Mouse (Mus musculus): ENCODE data around the gene Gabarapl2. TPM values are rescaled to one million over a fixed set of nuclear protein-coding genes. Genes with fewer than 3 reads are reported as not detected.

Gabarapl2 gene
- polyA plus RNA-seq, 1 experiment from 2014 or later, result 472 TPM

- 46% methylated on average over 5 of the region's 5 CpGs for WGBS
- Histone ChIP-seq H3K9me3 (ENCODE audit: control insufficient read depth, low read length) (no peaks in the 10 kb centered on the region), H3K4me3 (replicated peaks; ENCODE audit: low read length) (no peak overlapping the region), H3K27ac (no peak overlapping the region), H3K4me2 (replicated peaks) (no peak overlapping the region), H3K9ac (no peak overlapping the region), H3K36me3 (replicated peaks; ENCODE audit: control insufficient read depth, insufficient read depth) (peaks cover 10% of the 10 kb centered on the region; the same call in 1 of the 2 replicates), H3K27me3 (ENCODE audit: control insufficient read depth, insufficient read depth, low read length) (no peaks in the 10 kb centered on the region), H3K4me1 (replicated peaks; ENCODE audit: control insufficient read depth, insufficient read depth, low read length) (no peaks in the 10 kb centered on the region)
- DNase-seq (ENCODE audit: low spot score), result no peak
- no peak for ATAC-seq (ENCODE audit: low FRiP score)
Observed at GRCm38 (mm10) chr8:111968991-111969390, 28.5 kb downstream of the Gabarapl2 start.

GRCm38 (mm10) chr8:111974138-111974537 is 33.6 kb downstream of the Gabarapl2 start:
- ATAC-seq (ENCODE audit: low FRiP score) (no peak), DNase-seq (ENCODE audit: low spot score) (no peak)
- no peaks in the 10 kb centered on the region for H3K9me3 ChIP-seq (ENCODE audit: control insufficient read depth, low read length)
- peaks cover 10% of the 10 kb centered on the region; the same call in 1 of the 2 replicates for H3K36me3 ChIP-seq (replicated peaks; ENCODE audit: control insufficient read depth, insufficient read depth)
- H3K4me2 ChIP-seq (replicated peaks), result no peak overlapping the region
- no peak overlapping the region for H3K27ac ChIP-seq
- H3K4me1 ChIP-seq (replicated peaks; ENCODE audit: control insufficient read depth, insufficient read depth, low read length), result no peaks in the 10 kb centered on the region
- H3K4me3 ChIP-seq (replicated peaks; ENCODE audit: low read length), result no peak overlapping the region
- WGBS, result 98% methylated on average over 12 of the region's 12 CpGs
- no peaks in the 10 kb centered on the region for H3K27me3 ChIP-seq (ENCODE audit: control insufficient read depth, insufficient read depth, low read length)
- H3K9ac ChIP-seq, result no peak overlapping the region

GRCm38 (mm10) chr8:111975706-111976105 is 35.2 kb downstream of the Gabarapl2 start:
- Histone ChIP-seq H3K36me3 (replicated peaks; ENCODE audit: control insufficient read depth, insufficient read depth) (peaks cover 10% of the 10 kb centered on the region; the same call in 1 of the 2 replicates), H3K4me1 (replicated peaks; ENCODE audit: control insufficient read depth, insufficient read depth, low read length) (no peaks in the 10 kb centered on the region), H3K27me3 (ENCODE audit: control insufficient read depth, insufficient read depth, low read length) (no peaks in the 10 kb centered on the region), H3K4me2 (replicated peaks) (no peak overlapping the region), H3K27ac (no peak overlapping the region), H3K4me3 (replicated peaks; ENCODE audit: low read length) (no peak overlapping the region), H3K9ac (no peak overlapping the region), H3K9me3 (ENCODE audit: control insufficient read depth, low read length) (no peaks in the 10 kb centered on the region)
- DNase-seq (ENCODE audit: low spot score), result no peak
- no peak for ATAC-seq (ENCODE audit: low FRiP score)
- WGBS, result 88% methylated on average over 2 of the region's 2 CpGs

GRCm38 (mm10) chr8:111976326-111976725 is 35.8 kb downstream of the Gabarapl2 start:
- 94% methylated on average over 2 of the region's 2 CpGs for WGBS
- ATAC-seq (ENCODE audit: low FRiP score), result no peak
- no peak for DNase-seq (ENCODE audit: low spot score)
- Histone ChIP-seq H3K4me3 (replicated peaks; ENCODE audit: low read length) (no peak overlapping the region), H3K4me2 (replicated peaks) (no peak overlapping the region), H3K36me3 (replicated peaks; ENCODE audit: control insufficient read depth, insufficient read depth) (peaks cover 10% of the 10 kb centered on the region; the same call in 1 of the 2 replicates), H3K9me3 (ENCODE audit: control insufficient read depth, low read length) (no peaks in the 10 kb centered on the region), H3K4me1 (replicated peaks; ENCODE audit: control insufficient read depth, insufficient read depth, low read length) (no peaks in the 10 kb centered on the region), H3K9ac (no peak overlapping the region), H3K27ac (no peak overlapping the region), H3K27me3 (ENCODE audit: control insufficient read depth, insufficient read depth, low read length) (no peaks in the 10 kb centered on the region)

GRCm38 (mm10) chr8:111978147-111978546 is 37.6 kb downstream of the Gabarapl2 start:
- Histone ChIP-seq H3K4me2 (replicated peaks) (no peak overlapping the region), H3K27ac (no peak overlapping the region), H3K9me3 (ENCODE audit: control insufficient read depth, low read length) (no peaks in the 10 kb centered on the region), H3K27me3 (ENCODE audit: control insufficient read depth, insufficient read depth, low read length) (no peaks in the 10 kb centered on the region), H3K4me1 (replicated peaks; ENCODE audit: control insufficient read depth, insufficient read depth, low read length) (no peaks in the 10 kb centered on the region), H3K36me3 (replicated peaks; ENCODE audit: control insufficient read depth, insufficient read depth) (peaks cover 1% of the 10 kb centered on the region; the same call in 1 of the 2 replicates), H3K4me3 (replicated peaks; ENCODE audit: low read length) (no peak overlapping the region), H3K9ac (no peak overlapping the region)
- WGBS, result 81% methylated on average over 10 of the region's 10 CpGs
- no peak for DNase-seq (ENCODE audit: low spot score)
- no peak for ATAC-seq (ENCODE audit: low FRiP score)

- Histone ChIP-seq H3K27me3 (ENCODE audit: control insufficient read depth, insufficient read depth, low read length) (no peaks in the 10 kb centered on the region), H3K9ac (no peak overlapping the region), H3K4me1 (replicated peaks; ENCODE audit: control insufficient read depth, insufficient read depth, low read length) (no peaks in the 10 kb centered on the region), H3K4me2 (replicated peaks) (no peak overlapping the region), H3K4me3 (replicated peaks; ENCODE audit: low read length) (no peak overlapping the region), H3K27ac (no peak overlapping the region), H3K36me3 (replicated peaks; ENCODE audit: control insufficient read depth, insufficient read depth) (peaks cover 34% of the 10 kb centered on the region), H3K9me3 (ENCODE audit: control insufficient read depth, low read length) (no peaks in the 10 kb centered on the region)
- WGBS, result 80% methylated on average over 7 of the region's 7 CpGs
- DNase-seq (ENCODE audit: low spot score) (no peak), ATAC-seq (ENCODE audit: low FRiP score) (no peak)
Observed at GRCm38 (mm10) chr8:111982116-111982515, 41.6 kb downstream of the Gabarapl2 start.

GRCm38 (mm10) chr8:111984511-111984910 is 44.0 kb downstream of the Gabarapl2 start:
- no peaks in the 10 kb centered on the region for H3K27me3 ChIP-seq (ENCODE audit: control insufficient read depth, insufficient read depth, low read length)
- H3K27ac ChIP-seq, result no peak overlapping the region
- H3K4me3 ChIP-seq (replicated peaks; ENCODE audit: low read length), result no peak overlapping the region
- no peaks in the 10 kb centered on the region for H3K9me3 ChIP-seq (ENCODE audit: control insufficient read depth, low read length)
- H3K36me3 ChIP-seq (replicated peaks; ENCODE audit: control insufficient read depth, insufficient read depth), result peaks cover 58% of the 10 kb centered on the region
- H3K4me1 ChIP-seq (replicated peaks; ENCODE audit: control insufficient read depth, insufficient read depth, low read length), result no peaks in the 10 kb centered on the region
- no peak overlapping the region for H3K9ac ChIP-seq
- ATAC-seq (ENCODE audit: low FRiP score) (no peak), DNase-seq (ENCODE audit: low spot score) (no peak)
- no peak overlapping the region for H3K4me2 ChIP-seq (replicated peaks)
- 92% methylated on average over 10 of the region's 10 CpGs for WGBS

GRCm38 (mm10) chr8:111989911-111990310 is 49.4 kb downstream of the Gabarapl2 start:
- DNase-seq (ENCODE audit: low spot score) (peak; percentile 82), ATAC-seq (ENCODE audit: low FRiP score) (no peak)
- no peaks in the 10 kb centered on the region for H3K27me3 ChIP-seq (ENCODE audit: control insufficient read depth, insufficient read depth, low read length)
- no peak overlapping the region for H3K4me2 ChIP-seq (replicated peaks)
- 15% methylated on average over 7 of the region's 7 CpGs for WGBS
- H3K36me3 ChIP-seq (replicated peaks; ENCODE audit: control insufficient read depth, insufficient read depth), result peaks cover 59% of the 10 kb centered on the region
- no peak overlapping the region for H3K4me3 ChIP-seq (replicated peaks; ENCODE audit: low read length)
- H3K4me1 ChIP-seq (replicated peaks; ENCODE audit: control insufficient read depth, insufficient read depth, low read length), result peaks cover 5% of the 10 kb centered on the region; the same call in 1 of the 2 replicates
- H3K9me3 ChIP-seq (ENCODE audit: control insufficient read depth, low read length), result no peaks in the 10 kb centered on the region
- H3K27ac ChIP-seq, result no peak overlapping the region
- H3K9ac ChIP-seq, result no peak overlapping the region

GRCm38 (mm10) chr8:111991278-111991677 is 50.8 kb downstream of the Gabarapl2 start:
- Histone ChIP-seq H3K27me3 (ENCODE audit: control insufficient read depth, insufficient read depth, low read length) (no peaks in the 10 kb centered on the region), H3K9ac (peak overlapping the region; percentile 82), H3K4me1 (replicated peaks; ENCODE audit: control insufficient read depth, insufficient read depth, low read length) (peaks cover 5% of the 10 kb centered on the region; the same call in 1 of the 2 replicates), H3K4me3 (replicated peaks; ENCODE audit: low read length) (peak overlapping the region; percentile 63), H3K9me3 (ENCODE audit: control insufficient read depth, low read length) (no peaks in the 10 kb centered on the region), H3K27ac (no peak overlapping the region), H3K4me2 (replicated peaks) (peak overlapping the region; percentile 71), H3K36me3 (replicated peaks; ENCODE audit: control insufficient read depth, insufficient read depth) (peaks cover 61% of the 10 kb centered on the region)
- ATAC-seq (ENCODE audit: low FRiP score) (no peak), DNase-seq (ENCODE audit: low spot score) (no peak)
- 65% methylated on average over 8 of the region's 8 CpGs for WGBS

Measured in hindbrain, embryonic 14.5 days (tissue).